Mouse (Mus musculus): ENCODE results near the gene Dhx32.

DNA sequence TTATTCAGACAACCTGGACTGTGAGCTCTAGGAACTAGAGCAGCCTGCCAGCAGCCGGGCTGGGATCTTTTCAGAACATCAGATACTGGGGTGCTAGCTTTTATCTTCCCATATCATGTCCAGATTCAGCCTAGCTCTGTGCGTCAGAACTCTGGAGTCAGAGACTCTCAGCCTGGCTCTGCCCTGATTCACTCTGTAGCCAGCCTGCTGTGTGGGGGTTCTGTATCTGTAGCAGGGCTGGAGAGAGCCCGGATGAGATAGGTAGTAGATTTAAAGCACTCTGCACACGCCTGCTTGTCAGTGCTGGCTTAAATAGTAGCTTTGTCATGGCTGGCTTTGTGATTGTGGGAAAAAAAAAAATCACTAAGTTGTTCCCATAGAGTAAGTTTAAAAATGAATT is 46.0 kb upstream of the Dhx32 start:
- TF ChIP-seq CTCF (IDR thresholded peaks at IDR 0.05; ENCODE audit: low read depth) (no peak), EP300 (IDR thresholded peaks at IDR 0.05; ENCODE audit: low read depth) (no peak)

All from liver, embryonic 14.5 days (tissue).